Mouse (Mus musculus) neural tube, embryonic 11.5 days (tissue): ENCODE data around the gene Tbcd. TPM values are rescaled to one million over a fixed set of nuclear protein-coding genes. Genes with fewer than 3 reads are reported as not detected.

Experiments used
- ATAC-seq: fragments of 200-750 bp; cut with Nextera tagmentation; 2 replicates; pipeline ENCODE4 v1.8.0; 2017; ENCODE audit warnings: moderate number of reproducible peaks, mild to moderate bottlenecking, moderate TSS enrichment, moderate library complexity; ENCODE audit not compliant: insufficient read depth, low FRiP score, low TSS enrichment
- DNase-seq: peaks from one replicate; pipeline ENCODE4 v3.0.0-alpha.2; 2015; ENCODE audit warnings: low spot score
- H3K27ac ChIP-seq: fragments of 300-500 bp; sonication (generic); 2 replicates; pipeline ENCODE4 v1.5.1; 2014; ENCODE audit warnings: low read depth, mild to moderate bottlenecking, low read length
- H3K27me3 ChIP-seq: fragments of 300-500 bp; sonication (generic); 2 replicates; pipeline ENCODE4 v1.6.1; 2014; ENCODE audit warnings: mild to moderate bottlenecking, low read length, mixed read lengths; ENCODE audit not compliant: control insufficient read depth, insufficient read depth
- H3K36me3 ChIP-seq: fragments of 300-500 bp; sonication (generic); 2 replicates; pipeline ENCODE4 v1.6.1; 2014; ENCODE audit warnings: mild to moderate bottlenecking, low read length, moderate library complexity, mixed read lengths; ENCODE audit not compliant: control insufficient read depth, insufficient read depth
- H3K4me1 ChIP-seq: fragments of 300-500 bp; sonication (generic); 2 replicates; pipeline ENCODE4 v1.6.1; 2014; ENCODE audit warnings: low read length, mixed read lengths; ENCODE audit not compliant: control insufficient read depth, insufficient read depth
- H3K4me2 ChIP-seq: fragments of 300-500 bp; sonication (generic); 2 replicates; pipeline ENCODE4 v1.6.1; 2014; ENCODE audit warnings: low read depth, mild to moderate bottlenecking, moderate library complexity
- H3K4me3 ChIP-seq: fragments of 300-500 bp; sonication (generic); 2 replicates; pipeline ENCODE4 v1.5.1; 2014; ENCODE audit warnings: low read depth, low read length
- H3K9ac ChIP-seq: fragments of 300-500 bp; sonication (generic); 2 replicates; pipeline ENCODE4 v1.6.1; 2014; ENCODE audit warnings: mild to moderate bottlenecking, low read length
- H3K9me3 ChIP-seq: fragments of 300-500 bp; sonication (generic); 2 replicates; pipeline ENCODE4 v1.6.1; 2016; ENCODE audit warnings: low read length; ENCODE audit not compliant: control insufficient read depth
- WGBS: fragments of 180-500 bp; shearing (Covaris S2); extraction: QIAGEN DNeasy Blood & Tissue Kit; methylation state at CpG from one replicate; pipeline ENCODE4 v1.1.7; 2014; 5-methylcytosine and 5-hydroxymethylcytosine counted together
- polyA plus RNA-seq: library from polyadenylated mRNA; unstranded; fragments of >200 nt; fragmentation: Nextera tagmentation; extraction: Ambion mirVana; gene quantifications from 2 replicates; pipeline ENCODE4 v1.2.1, GENCODE M21; 2014

The Tbcd gene
- polyA plus RNA-seq, 1 experiment from 2014 or later: 51.6 TPM

DNA sequence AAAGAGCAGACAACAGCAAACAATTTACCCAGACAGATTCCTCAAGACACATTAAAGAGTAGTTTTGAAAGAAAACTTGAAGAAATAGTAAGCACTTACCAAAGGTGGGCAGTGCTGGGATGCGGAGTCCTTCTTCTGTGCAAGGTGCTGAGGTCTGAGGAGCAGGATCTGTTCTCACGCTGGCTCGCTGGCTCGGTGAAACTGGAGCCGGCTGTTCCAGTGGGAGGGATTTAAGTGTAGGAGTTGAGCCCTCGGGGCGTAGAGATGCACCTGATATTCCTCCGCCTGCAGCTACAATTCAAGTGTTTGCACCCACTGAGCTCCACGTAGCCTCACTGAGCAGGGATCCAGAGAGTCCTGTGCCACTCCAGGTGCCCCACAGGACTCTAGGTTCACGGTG, 67.4 kb downstream of the Tbcd start, which contains the start of gene Zfp750:
Zfp750 (minus strand) TSS at position 203 of the 400 bp plus-strand sequence.
- no peaks in the 10 kb centered on the region for H3K27me3 ChIP-seq
- no peak within 1 kb of the TSS for H3K9ac ChIP-seq
- H3K27ac ChIP-seq: no peak within 1 kb of the TSS
- H3K9me3 ChIP-seq: no peaks in the 10 kb centered on the region
- no peak within 1 kb of the TSS for H3K4me2 ChIP-seq
- no peak within 1 kb of the TSS for H3K4me3 ChIP-seq
- no peak for ATAC-seq
- no peak for DNase-seq
- H3K4me1 ChIP-seq: no peaks in the 10 kb centered on the region
- H3K36me3 ChIP-seq: no peaks in the 10 kb centered on the region
- WGBS: 41% methylated on average over 10 of the region's 10 CpGs

DNA sequence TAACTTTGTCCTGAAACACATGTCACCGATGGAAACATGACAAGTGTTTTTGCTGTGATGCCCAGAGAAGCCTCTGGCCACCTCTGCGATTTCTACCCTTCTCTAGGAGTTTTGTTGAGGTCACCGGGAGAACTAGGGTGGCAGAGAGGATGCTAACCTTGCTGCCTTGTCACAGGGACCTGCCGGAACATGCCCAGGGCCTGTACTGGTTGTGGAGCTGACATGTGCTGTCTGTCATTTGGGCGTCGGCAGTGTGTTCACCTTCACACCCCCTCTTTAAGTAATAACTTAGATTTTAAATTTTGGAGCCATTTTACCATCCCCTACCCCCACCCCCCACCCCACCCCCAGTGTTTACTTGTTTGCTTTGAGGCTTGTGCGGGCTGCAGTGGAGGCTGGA, 68.0 kb downstream of the Tbcd start:
- Histone ChIP-seq H3K4me2 (no peak overlapping the region), H3K27me3 (no peaks in the 10 kb centered on the region), H3K36me3 (no peaks in the 10 kb centered on the region), H3K4me3 (no peak overlapping the region), H3K9ac (no peak overlapping the region), H3K27ac (no peak overlapping the region), H3K9me3 (no peaks in the 10 kb centered on the region), H3K4me1 (no peaks in the 10 kb centered on the region)
- 88% methylated on average over 7 of the region's 7 CpGs for WGBS
- no peak for ATAC-seq
- DNase-seq: no peak

DNA sequence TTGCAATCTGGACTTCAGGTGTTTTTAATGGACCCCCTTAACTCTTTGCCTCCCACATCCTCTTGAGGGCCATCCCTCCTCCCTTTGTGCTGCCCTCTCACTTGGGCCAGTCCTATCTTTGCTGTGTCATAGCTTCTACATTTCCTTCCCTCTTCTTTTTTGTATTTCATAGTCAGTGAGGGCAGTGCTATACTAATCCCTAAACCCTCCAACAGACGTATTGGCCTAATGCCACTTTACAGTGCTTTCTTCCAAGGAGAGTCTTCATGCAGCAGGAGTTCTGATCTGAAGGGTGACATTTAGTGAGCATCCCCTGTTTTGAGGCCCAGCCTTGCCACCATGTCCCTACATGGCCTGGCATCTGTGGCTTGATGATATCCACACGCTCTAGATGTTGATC, 69.0 kb downstream of the Tbcd start:
- H3K4me3 ChIP-seq: no peak overlapping the region
- no peaks in the 10 kb centered on the region for H3K4me1 ChIP-seq
- DNase-seq (no peak), ATAC-seq (no peak)
- H3K36me3 ChIP-seq: no peaks in the 10 kb centered on the region
- H3K27ac ChIP-seq: no peak overlapping the region
- H3K9me3 ChIP-seq: no peaks in the 10 kb centered on the region
- H3K27me3 ChIP-seq: no peaks in the 10 kb centered on the region
- 83% methylated on average over 2 of the region's 2 CpGs for WGBS
- no peak overlapping the region for H3K9ac ChIP-seq
- H3K4me2 ChIP-seq: no peak overlapping the region

DNA sequence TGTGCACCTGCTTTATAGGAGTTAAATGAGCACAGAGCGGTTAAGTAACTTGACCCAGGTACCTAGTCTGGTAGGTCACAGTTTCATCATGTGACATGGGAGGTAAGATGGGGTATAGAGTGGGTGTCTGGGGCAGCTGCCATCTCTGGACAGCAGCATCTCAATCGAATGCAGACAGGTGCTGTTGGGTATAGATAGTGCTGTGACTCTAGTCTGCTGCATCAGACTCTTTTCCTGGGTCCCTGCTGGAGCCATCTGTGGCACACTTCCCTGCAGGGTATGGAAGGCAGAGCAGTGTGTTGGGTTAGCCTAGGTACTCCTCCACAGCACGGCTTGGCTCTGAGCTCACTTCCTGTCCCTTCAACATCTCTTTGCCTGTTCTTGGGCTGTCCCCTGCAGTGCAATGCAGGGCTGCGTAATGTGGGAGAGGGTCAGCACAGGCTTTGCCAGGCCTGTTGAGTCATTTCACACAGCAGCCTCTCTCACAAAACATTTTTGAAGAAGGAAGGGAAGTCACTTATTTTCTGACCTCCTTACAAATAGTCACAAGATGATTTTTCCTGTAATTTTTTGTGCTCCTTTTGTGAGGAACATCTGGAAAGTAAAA, 70.5 kb downstream of the Tbcd start:
- Histone ChIP-seq H3K27me3 (no peaks in the 10 kb centered on the region), H3K9ac (no peak overlapping the region), H3K4me3 (no peak overlapping the region), H3K36me3 (no peaks in the 10 kb centered on the region), H3K9me3 (no peaks in the 10 kb centered on the region), H3K4me2 (no peak overlapping the region), H3K4me1 (no peaks in the 10 kb centered on the region), H3K27ac (no peak overlapping the region)
- ATAC-seq: no peak
- no peak for DNase-seq
- WGBS: 90% methylated on average over 4 of the region's 4 CpGs

DNA sequence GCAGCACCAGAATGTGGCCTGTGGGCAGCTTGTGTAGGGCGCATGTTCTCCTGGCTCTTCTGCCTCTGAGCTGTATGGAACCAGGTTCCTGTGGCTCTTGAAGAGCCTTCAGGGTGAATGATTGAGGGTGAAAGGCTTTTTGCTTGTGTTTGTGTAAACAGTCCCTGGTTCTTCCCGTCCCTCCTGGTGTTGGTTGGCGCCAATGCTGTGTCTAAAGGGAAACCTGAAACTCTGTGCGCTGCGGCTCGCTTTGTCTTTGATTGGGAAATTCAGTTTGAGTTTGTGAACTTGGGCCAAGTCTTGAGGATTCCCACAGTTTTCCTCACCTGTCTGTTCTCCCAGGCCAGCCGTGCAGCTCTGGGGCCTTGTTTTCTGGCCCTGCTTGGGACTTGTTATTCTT, 72.4 kb downstream of the Tbcd start:
- ATAC-seq (no peak), DNase-seq (no peak)
- no peaks in the 10 kb centered on the region for H3K4me1 ChIP-seq
- no peaks in the 10 kb centered on the region for H3K27me3 ChIP-seq
- H3K4me3 ChIP-seq: no peak overlapping the region
- no peaks in the 10 kb centered on the region for H3K9me3 ChIP-seq
- 93% methylated on average over 7 of the region's 7 CpGs for WGBS
- no peak overlapping the region for H3K9ac ChIP-seq
- H3K27ac ChIP-seq: no peak overlapping the region
- no peaks in the 10 kb centered on the region for H3K36me3 ChIP-seq
- no peak overlapping the region for H3K4me2 ChIP-seq

DNA sequence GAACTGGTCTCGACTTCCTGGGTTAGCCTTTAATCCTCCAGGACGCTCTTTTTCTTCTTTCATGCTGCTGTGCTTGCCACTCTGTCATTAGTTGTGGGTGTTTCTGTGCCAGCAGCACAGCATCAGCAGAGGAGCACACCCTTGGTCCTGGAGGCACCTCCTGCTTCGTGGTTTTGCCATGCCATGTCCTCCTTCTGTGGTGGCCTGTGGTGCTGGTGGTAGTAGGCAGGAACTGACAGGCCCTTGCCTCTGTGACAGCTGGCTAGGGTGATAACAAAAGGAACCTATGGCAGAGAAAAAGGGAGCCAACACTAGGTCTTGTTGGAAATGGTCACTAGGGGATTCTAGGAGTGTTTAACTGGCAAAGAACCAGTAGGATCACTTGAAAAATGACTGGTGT, 78.0 kb downstream of the Tbcd start:
- 84% methylated on average over 3 of the region's 3 CpGs for WGBS
- Histone ChIP-seq H3K9me3 (no peaks in the 10 kb centered on the region), H3K9ac (no peak overlapping the region), H3K4me2 (no peak overlapping the region), H3K27me3 (no peaks in the 10 kb centered on the region), H3K27ac (no peak overlapping the region), H3K36me3 (no peaks in the 10 kb centered on the region), H3K4me1 (no peaks in the 10 kb centered on the region), H3K4me3 (no peak overlapping the region)
- no peak for ATAC-seq
- DNase-seq: no peak

DNA sequence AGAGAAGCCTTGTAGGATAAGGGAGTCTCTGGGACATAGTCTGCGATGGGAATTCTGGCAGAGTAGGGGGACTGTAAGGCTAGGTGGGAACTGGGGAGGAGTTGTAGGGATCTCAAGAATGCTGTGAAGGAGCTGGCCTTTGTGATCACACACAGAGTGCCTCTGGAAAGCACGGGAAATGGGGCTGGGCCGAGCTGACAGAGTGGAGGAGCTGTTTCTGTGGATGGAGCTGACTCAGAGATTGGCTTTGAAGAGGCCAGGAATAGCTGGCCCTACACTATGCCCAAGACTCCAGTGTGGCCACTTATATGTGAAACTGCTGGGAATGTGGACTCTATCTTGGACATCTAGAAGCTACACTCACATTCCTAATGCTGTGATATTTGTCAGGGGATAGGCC, 84.8 kb downstream of the Tbcd start:
- Histone ChIP-seq H3K27me3 (no peaks in the 10 kb centered on the region), H3K27ac (no peak overlapping the region), H3K4me3 (no peak overlapping the region), H3K9ac (no peak overlapping the region), H3K4me1 (no peaks in the 10 kb centered on the region), H3K36me3 (no peaks in the 10 kb centered on the region), H3K4me2 (no peak overlapping the region), H3K9me3 (no peaks in the 10 kb centered on the region)
- no peak for ATAC-seq
- WGBS: 59% methylated on average over 3 of the region's 3 CpGs
- no peak for DNase-seq

DNA sequence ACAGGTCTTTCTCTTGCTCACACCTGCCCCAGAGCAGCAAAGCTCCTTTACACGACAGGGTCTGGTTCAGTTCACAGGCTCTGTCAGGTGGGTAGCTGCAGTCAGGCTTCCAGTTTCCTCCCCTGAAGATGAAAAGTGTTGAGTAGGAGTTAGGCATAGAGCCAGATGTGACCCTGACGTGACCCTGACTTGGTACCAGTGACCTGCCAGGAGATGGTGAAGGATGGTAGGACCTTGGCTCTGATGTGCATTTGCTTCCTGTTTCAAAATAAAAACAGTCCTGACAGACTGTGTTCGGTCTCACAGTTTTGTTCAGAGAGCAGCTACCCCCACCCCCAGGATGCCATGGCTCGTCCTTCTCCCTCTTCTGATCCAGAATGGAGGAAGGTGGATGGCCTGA, 90.7 kb downstream of the Tbcd start:
- H3K9me3 ChIP-seq: no peaks in the 10 kb centered on the region
- no peak for DNase-seq
- 82% methylated on average over 4 of the region's 4 CpGs for WGBS

DNA sequence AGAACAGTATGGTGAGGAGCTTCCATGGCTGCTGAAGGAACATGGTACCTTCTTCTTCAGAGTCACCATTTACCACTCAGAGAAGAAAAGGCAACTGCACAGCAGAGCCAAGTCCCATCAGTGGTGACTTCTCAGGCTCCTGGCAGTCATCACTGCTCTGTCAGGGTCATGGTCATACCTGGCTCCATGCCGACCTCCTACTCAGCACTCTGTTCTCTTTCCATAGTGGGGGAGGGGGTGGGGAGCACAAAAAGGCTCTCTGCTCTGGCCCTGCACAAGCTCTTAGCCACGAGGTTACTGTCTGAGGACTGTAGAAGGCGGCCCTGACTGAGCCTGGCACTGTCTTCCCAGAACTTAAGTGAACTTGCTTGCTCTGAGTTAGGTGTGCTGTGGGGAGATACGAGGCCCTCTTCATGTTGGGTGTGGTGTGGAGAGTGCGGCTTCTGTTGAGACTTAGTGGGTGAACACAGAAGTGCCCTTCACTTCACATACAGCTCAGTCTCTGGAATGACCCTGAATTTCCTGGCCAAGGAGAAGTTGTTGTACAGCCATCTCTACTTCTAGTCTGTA, 91.6 kb downstream of the Tbcd start:
- WGBS: 88% methylated on average over 5 of the region's 5 CpGs
- no peak for DNase-seq
- Histone ChIP-seq H3K27ac (no peak overlapping the region), H3K4me2 (no peak overlapping the region), H3K36me3 (no peaks in the 10 kb centered on the region), H3K27me3 (no peaks in the 10 kb centered on the region), H3K9ac (no peak overlapping the region), H3K4me1 (no peaks in the 10 kb centered on the region), H3K9me3 (no peaks in the 10 kb centered on the region), H3K4me3 (no peak overlapping the region)
- no peak for ATAC-seq

More for the DNA sequence above, 90.7 kb downstream of the Tbcd start:
- Histone ChIP-seq H3K27me3 (no peaks in the 10 kb centered on the region), H3K36me3 (no peaks in the 10 kb centered on the region), H3K4me2 (no peak overlapping the region), H3K27ac (no peak overlapping the region), H3K4me1 (no peaks in the 10 kb centered on the region), H3K4me3 (no peak overlapping the region), H3K9ac (no peak overlapping the region)
- ATAC-seq: no peak
